Mouse (Mus musculus) adrenal gland, postnatal 10 days (tissue): Measurements from ENCODE around the gene Oosp2. TPM values are rescaled to one million over a fixed set of nuclear protein-coding genes. Genes with fewer than 3 reads are reported as not detected.
A peak's percentile ranks its signal among the peaks of the same experiment; 100 is the strongest.

ENCODE experiments used
- DNase-seq: peaks from one replicate; pipeline ENCODE4 v3.0.0; 2021; ENCODE audit warnings: mixed read lengths
- long read RNA-seq, 2 experiments: library from polyadenylated mRNA; stranded (forward); transcript quantifications; one replicate each; pipeline ENCODE4 v2.0.0; 2021
- total RNA-seq, 2 experiments: library from RNA; stranded (reverse); gene quantifications; 2 replicates each; pipeline ENCODE4 v1.2.3; 2021

Gene Oosp2
- total RNA-seq: not detected
- long read RNA-seq, experiment 1: 0 reads
- long read RNA-seq, experiment 2: 0 reads

GRCm38 (mm10) chr19:11660459-11660858 lies at the start of gene Oosp2:
Gene Oosp2, minus strand, starts transcription at chr19:11660559.
- no peak for DNase-seq

DNA sequence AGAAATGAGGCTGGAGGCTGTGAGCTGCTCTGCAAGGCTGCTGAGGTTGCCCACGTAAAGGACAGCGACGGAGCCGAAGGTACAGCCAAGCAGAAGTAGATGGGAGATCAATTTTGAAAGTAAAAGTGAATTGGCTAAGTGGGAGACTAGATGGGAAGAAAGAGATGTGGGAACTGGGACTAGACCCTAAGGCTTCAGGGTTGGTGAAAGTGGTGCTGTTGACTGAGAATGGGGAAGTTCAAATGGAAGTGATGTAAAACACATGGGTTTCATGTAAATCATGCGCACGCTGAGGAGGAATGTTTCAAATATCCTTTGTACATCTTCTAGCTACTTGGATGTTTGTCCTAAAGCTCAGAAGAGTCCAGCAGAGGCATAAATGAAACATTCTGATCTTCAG lies 38.0 kb upstream of the Oosp2 start:
- no peak for DNase-seq

DNA sequence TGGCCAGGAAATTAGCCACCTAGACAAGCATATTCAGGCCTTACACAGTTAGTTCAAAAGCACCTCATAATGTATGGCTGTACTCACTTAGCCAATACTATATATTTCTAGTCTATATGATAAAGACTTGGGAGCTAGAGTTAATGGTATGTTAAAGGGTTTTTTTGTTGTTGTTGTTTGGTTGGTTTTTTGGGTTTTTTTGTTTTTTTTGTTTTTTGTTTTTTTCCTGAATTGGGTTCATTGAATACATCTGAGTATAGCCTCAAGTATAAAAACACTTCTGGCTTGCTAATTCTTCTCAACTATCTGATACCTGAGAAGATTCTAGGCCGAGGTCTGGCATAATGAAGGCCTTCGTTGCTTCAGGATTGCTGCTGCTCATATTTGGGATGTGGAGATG lies 36.4 kb upstream of the Oosp2 start, which contains the start of gene Oosp3:
TSS of gene Oosp3 (plus strand) at position 301 of the 400 bp plus-strand sequence.
- DNase-seq: no peak

- DNase-seq: no peak
Measured at GRCm38 (mm10) chr19:11691454-11691853, 31.1 kb upstream of the Oosp2 start.

- no peak for DNase-seq
Measured at GRCm38 (mm10) chr19:11690839-11691238, 30.5 kb upstream of the Oosp2 start, which contains the start of gene Oosp1. Gene Oosp1, minus strand, starts transcription at chr19:11691150.

- no peak for DNase-seq
Measured at GRCm38 (mm10) chr19:11661562-11661961, 1.2 kb upstream of the Oosp2 start.

DNA sequence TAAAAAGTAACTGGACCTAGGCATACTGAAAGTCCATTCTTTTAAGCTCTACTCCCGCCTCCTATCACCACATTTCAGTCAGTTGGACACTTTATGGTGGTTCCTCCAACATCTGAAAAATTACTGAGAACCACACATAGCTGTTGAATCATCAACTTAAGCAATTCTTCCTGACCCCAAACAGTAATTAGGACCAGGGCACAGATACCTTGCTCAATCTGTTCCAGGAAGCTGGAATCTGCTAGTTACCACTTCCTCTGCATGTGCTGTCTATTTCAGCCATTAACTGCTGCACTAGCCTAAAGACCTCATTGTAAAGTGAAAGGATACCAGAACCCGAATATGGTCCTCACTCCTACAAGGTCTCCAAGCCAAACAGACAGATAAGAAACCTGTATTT lies 1.2 kb downstream of the Oosp2 start:
- DNase-seq: no peak

DNA sequence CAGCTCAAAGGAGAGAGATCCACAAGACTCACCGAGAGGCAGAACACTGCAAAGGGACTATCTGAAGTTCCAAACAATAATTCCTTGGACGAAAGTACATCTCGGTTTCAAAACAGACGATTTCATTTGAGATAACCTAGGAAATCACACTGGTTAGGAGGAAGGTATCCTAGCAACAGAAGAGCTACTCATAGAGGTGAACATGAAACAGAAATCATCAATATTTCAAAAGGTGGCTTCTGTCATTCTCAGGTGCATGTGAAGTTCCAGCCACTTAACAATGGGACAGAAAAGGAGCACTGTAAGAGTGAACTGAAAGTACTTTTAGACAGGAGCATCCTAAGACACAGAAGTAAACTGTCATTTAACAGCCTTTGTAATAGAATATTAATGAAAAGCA lies 10.8 kb downstream of the Oosp2 start:
- DNase-seq: no peak

GRCm38 (mm10) chr19:11646166-11646565 lies 14.2 kb downstream of the Oosp2 start:
- DNase-seq: no peak

DNA sequence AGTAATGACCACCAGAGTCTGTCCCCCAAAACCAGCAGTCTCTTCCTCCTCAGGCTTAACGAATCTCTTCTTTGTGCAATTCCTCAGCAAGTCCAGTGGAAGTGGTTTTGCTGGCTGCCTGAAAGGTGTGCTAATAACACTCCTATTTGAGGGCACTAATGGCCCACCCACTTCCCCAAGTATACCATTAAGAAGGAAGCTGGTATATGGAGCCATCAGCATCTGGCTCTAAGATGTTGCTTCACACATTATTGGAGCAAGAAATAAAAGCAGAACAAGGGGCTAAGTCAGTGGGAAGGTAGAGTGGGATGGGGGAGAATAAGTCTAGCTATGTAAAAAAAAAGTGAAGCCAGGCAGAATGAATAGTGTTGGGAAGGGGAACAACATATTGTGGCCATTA lies 19.6 kb downstream of the Oosp2 start, which contains the start of gene Ms4a3:
TSS of gene Ms4a3 (minus strand) at position 120 of the 400 bp plus-strand sequence.
- DNase-seq: no peak

DNA sequence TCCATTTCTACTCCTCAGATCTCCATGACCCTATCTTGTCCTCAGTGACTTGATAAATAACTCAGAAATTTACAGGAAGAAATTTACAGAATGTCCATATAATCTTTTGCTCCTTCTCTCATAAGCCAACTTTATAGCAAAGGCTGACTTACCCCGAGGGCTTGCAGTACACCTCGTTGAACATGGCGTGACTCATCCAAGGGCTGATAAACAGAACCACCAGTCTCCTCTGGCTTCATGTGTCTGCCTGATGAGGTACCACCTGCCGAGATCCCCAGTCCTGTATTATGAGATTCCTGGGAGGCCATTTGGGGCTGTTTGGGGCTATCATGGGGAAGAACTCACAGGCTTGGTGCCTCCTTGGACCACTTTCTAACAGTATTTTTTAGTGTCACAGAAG lies 21.3 kb downstream of the Oosp2 start:
- no peak for DNase-seq

- no peak for DNase-seq
Measured at GRCm38 (mm10) chr19:11635572-11635971, 24.8 kb downstream of the Oosp2 start.

- no peak for DNase-seq
Measured at GRCm38 (mm10) chr19:11634330-11634729, 26.0 kb downstream of the Oosp2 start.

GRCm38 (mm10) chr19:11633732-11634131 lies 26.6 kb downstream of the Oosp2 start:
- no peak for DNase-seq

GRCm38 (mm10) chr19:11625231-11625630 lies 35.1 kb downstream of the Oosp2 start:
- no peak for DNase-seq

GRCm38 (mm10) chr19:11624800-11625199 lies 35.6 kb downstream of the Oosp2 start:
- no peak for DNase-seq

GRCm38 (mm10) chr19:11623551-11623950 lies 36.8 kb downstream of the Oosp2 start, which contains the start of gene Ms4a2:
Gene Ms4a2, minus strand, starts transcription at chr19:11623719.
- no peak for DNase-seq

GRCm38 (mm10) chr19:11617983-11618382 lies 42.4 kb downstream of the Oosp2 start:
- no peak for DNase-seq

- no peak for DNase-seq
Measured at GRCm38 (mm10) chr19:11614805-11615204, 45.6 kb downstream of the Oosp2 start.

DNA sequence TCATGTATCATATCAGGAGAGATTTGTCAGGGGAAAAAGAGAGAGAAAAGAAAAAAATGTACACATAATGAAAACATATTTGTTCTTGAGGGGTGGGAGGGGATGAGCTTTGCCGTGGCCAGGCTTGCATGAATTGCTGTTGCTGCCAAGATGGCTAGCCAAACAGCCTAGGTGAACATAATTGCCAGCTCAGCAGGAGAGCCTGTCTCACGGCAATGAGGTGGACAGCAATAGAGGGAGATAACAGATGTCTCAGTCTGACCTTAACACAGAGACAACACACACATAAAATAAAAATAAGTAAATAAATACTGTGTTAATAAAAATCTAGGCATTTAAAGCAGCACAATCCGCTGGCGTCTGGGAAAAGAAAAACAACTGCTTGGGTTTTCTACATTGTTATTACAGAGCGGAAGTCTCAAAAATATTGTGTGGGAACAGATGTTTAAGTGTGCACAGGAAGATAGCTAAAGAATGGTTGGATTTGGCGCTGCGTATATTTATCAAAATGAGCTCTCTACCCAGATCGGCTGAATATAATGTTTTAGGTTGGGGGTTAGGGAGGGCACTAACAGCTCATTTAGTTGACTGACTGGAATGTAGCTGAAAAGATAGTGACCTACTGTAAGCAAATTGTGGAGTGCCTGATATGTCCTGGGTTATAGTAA lies 46.4 kb downstream of the Oosp2 start:
- DNase-seq: no peak

GRCm38 (mm10) chr19:11613084-11613483 lies 47.3 kb downstream of the Oosp2 start:
- no peak for DNase-seq

DNA sequence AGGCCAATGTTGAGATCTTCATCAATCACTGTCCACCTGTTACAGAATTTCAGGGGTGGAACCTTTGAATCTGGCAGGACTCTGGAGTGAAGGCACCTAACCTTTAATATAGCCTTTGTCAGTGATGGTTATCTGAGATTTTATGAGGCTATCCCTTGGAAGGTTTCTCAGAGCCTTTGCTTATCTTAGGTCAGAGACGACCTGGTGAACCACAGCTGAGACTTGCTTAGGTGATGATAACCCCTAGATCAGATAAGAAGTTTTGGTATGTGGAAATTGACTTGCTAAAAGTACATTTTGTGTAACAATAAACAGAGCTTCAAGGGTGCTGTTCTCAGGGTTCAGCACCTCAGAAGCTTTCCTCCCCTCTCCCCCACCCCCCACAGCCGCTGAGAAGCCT lies 48.1 kb downstream of the Oosp2 start:
- DNase-seq: no peak

DNA sequence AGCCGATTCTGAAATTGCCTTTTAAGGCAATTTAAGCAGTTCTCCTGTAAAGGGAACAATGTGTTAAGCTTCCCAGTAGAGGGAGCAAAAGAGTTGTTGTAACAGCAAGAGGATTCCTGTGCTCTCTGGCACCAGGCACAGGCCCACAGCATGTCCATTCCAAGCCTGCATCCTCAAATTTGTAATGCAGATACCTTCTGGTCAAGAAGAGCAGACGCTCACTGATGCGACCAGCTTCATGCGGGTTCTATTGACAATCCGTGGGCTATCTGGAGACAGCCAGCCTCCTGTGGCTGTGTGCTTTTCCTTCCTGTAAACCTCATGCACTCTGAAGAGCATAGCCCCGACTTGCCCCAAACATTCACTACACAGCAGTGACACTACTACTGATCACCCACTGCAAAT lies 48.8 kb downstream of the Oosp2 start:
- DNase-seq: peak; percentile 14

DNA sequence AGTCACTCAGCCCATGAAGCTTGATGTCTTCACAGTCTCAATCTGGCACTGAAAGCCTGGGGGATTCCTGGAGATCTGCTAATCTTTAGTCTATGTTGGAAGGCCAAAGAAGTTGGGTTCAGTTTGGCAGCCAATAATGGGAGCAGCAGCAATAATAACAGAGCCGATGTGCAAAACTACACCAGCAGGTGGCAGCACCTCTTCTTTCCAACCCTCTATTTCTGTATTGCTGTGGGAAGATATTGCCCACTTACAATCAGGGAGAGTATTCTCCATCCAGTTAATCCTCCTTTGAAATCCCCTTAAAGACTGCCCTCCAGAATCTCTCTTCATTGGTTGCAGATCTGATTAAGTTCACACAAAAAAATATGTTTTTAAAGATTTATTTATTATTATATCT lies 52.2 kb downstream of the Oosp2 start:
- peak; percentile 56 for DNase-seq
